Mouse (Mus musculus): ENCODE data around the gene Rfpl4. TPM values are rescaled to one million over a fixed set of nuclear protein-coding genes. Genes with fewer than 3 reads are reported as not detected.

The Rfpl4 gene
- polyA plus RNA-seq, 1 experiment from 2014 or later: 0.18 TPM

Small RNA genes within 50 kb of the gene (microRNA-seq; reads per million reads assigned to microRNA genes)
- gene Gm26217: not detected

Other genes with a start within 250 kb of the Rfpl4 start
- 4.8 and 5.4 TPM in 2 replicates for gene Isoc2b, start 246.7 kb downstream of the Rfpl4 start, polyA plus RNA-seq (2016; fragmentation: Nextera tagmentation; extraction: Ambion mirVana)
- gene Isoc2a, start 239.8 kb downstream of the Rfpl4 start, polyA plus RNA-seq (2016; fragmentation: Nextera tagmentation; extraction: Ambion mirVana): 0.91 and 0.93 TPM in 2 replicates
- gene Gm36210, start 210.4 kb downstream of the Rfpl4 start, polyA plus RNA-seq (2016; fragmentation: Nextera tagmentation; extraction: Ambion mirVana): 0.29 TPM in 1 of 2 replicates, not detected in the other
- gene Zfp628, start 201.7 kb downstream of the Rfpl4 start, polyA plus RNA-seq (2016; fragmentation: Nextera tagmentation; extraction: Ambion mirVana): 4.4 and 4.5 TPM in 2 replicates
- 13.0 and 13.7 TPM in 2 replicates for gene Nat14, start 194.9 kb downstream of the Rfpl4 start, polyA plus RNA-seq (2016; fragmentation: Nextera tagmentation; extraction: Ambion mirVana)
- 2.5 and 3.0 TPM in 2 replicates for gene Ssc5d, start 191.2 kb downstream of the Rfpl4 start, polyA plus RNA-seq (2016; fragmentation: Nextera tagmentation; extraction: Ambion mirVana)
- gene Sbk2, start 152.5 kb downstream of the Rfpl4 start, polyA plus RNA-seq (2016; fragmentation: Nextera tagmentation; extraction: Ambion mirVana): 0.13 TPM in 2 replicates
- gene Sbk3, start 145.8 kb downstream of the Rfpl4 start, polyA plus RNA-seq (2016; fragmentation: Nextera tagmentation; extraction: Ambion mirVana): 0.11 TPM in 2 replicates
- gene Zfp579, start 120.8 kb downstream of the Rfpl4 start, polyA plus RNA-seq (2016; fragmentation: Nextera tagmentation; extraction: Ambion mirVana): 52.4 and 57.5 TPM in 2 replicates
- 8.2 and 8.7 TPM in 2 replicates for gene Zfp524, start 102.5 kb downstream of the Rfpl4 start, polyA plus RNA-seq (2016; fragmentation: Nextera tagmentation; extraction: Ambion mirVana)
- 62.0 and 63.3 TPM in 2 replicates for gene Fiz1, start 102.3 kb downstream of the Rfpl4 start, polyA plus RNA-seq (2016; fragmentation: Nextera tagmentation; extraction: Ambion mirVana)
- gene Gm44973, start 101.5 kb downstream of the Rfpl4 start, polyA plus RNA-seq (2016; fragmentation: Nextera tagmentation; extraction: Ambion mirVana): 0.26 TPM in 1 of 2 replicates, not detected in the other
- gene Zfp865, start 96.6 kb downstream of the Rfpl4 start, polyA plus RNA-seq (2016; fragmentation: Nextera tagmentation; extraction: Ambion mirVana): 6.6 and 6.9 TPM in 2 replicates
- gene Ccdc106, start 96.4 kb downstream of the Rfpl4 start, polyA plus RNA-seq (2016; fragmentation: Nextera tagmentation; extraction: Ambion mirVana): 14.3 and 17.0 TPM in 2 replicates
- gene 4632433K11Rik, start 82.8 kb downstream of the Rfpl4 start, polyA plus RNA-seq (2016; fragmentation: Nextera tagmentation; extraction: Ambion mirVana): not detected in 2 replicates
- gene Zfp784, start 78.5 kb downstream of the Rfpl4 start, polyA plus RNA-seq (2016; fragmentation: Nextera tagmentation; extraction: Ambion mirVana): 4.2 and 5.9 TPM in 2 replicates
- 53.5 and 56.0 TPM in 2 replicates for gene Zfp580, start 65.4 kb downstream of the Rfpl4 start, polyA plus RNA-seq (2016; fragmentation: Nextera tagmentation; extraction: Ambion mirVana)
- gene U2af2, start 54.8 kb downstream of the Rfpl4 start, polyA plus RNA-seq (2016; fragmentation: Nextera tagmentation; extraction: Ambion mirVana): 147 and 163 TPM in 2 replicates
- 73.4 and 80.5 TPM in 2 replicates for gene Epn1, start 36.7 kb downstream of the Rfpl4 start, polyA plus RNA-seq (2016; fragmentation: Nextera tagmentation; extraction: Ambion mirVana)
- gene Rasl2-9, start 9.0 kb upstream of the Rfpl4 start, polyA plus RNA-seq (2016; fragmentation: Nextera tagmentation; extraction: Ambion mirVana): 0.27 and 0.38 TPM in 2 replicates
- 0.01 and 0.08 TPM in 2 replicates for gene Vmn1r55, start 32.7 kb upstream of the Rfpl4 start, polyA plus RNA-seq (2016; fragmentation: Nextera tagmentation; extraction: Ambion mirVana)
- gene Vmn1r56, start 79.8 kb upstream of the Rfpl4 start, polyA plus RNA-seq (2016; fragmentation: Nextera tagmentation; extraction: Ambion mirVana): not detected in 2 replicates
- gene Vmn1r57, start 101.5 kb upstream of the Rfpl4 start, polyA plus RNA-seq (2016; fragmentation: Nextera tagmentation; extraction: Ambion mirVana): not detected in 2 replicates
- not detected in 2 replicates for gene Gm5065, start 233.6 kb upstream of the Rfpl4 start, polyA plus RNA-seq (2016; fragmentation: Nextera tagmentation; extraction: Ambion mirVana)
- gene Nlrp2, start 234.1 kb upstream of the Rfpl4 start, polyA plus RNA-seq (2016; fragmentation: Nextera tagmentation; extraction: Ambion mirVana): not detected in 2 replicates